Mouse (Mus musculus) urinary bladder, postnatal 14 days (tissue): ENCODE results near the gene Ncf1.
A peak's percentile ranks its signal among the peaks of the same experiment; 100 is the strongest.

Experiments used
- DNase-seq: peaks from one replicate; pipeline ENCODE4 v3.0.0; 2021; ENCODE audit warnings: low spot score

Gene Ncf1

GRCm38 (mm10) chr5:134229391-134229790 is at the start of gene Ncf1:
Gene Ncf1, minus strand, starts transcription at chr5:134229625.
- DNase-seq: no peak

DNA sequence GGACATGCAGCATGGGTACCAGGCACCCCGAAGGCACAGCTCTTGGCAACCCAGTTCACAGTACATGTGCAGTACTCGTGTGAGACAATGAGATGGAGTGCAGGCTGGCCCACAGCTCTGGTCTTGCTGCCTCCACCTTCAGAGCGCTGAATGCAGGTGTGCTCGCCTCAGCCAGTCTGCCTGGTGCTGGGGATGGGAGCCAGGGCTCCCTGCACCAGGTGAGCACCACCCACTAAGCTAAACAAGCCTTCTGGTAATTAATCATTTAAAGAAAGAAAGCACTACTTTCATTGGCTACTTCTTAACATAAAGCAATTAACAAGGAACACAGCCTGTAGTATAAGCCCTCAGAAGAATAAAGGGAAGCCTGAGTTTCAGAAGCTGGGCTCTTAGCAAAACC is 47.7 kb upstream of the Ncf1 start:
- no peak for DNase-seq

- no peak for DNase-seq
Observed at GRCm38 (mm10) chr5:134275556-134275955, 46.1 kb upstream of the Ncf1 start.

DNA sequence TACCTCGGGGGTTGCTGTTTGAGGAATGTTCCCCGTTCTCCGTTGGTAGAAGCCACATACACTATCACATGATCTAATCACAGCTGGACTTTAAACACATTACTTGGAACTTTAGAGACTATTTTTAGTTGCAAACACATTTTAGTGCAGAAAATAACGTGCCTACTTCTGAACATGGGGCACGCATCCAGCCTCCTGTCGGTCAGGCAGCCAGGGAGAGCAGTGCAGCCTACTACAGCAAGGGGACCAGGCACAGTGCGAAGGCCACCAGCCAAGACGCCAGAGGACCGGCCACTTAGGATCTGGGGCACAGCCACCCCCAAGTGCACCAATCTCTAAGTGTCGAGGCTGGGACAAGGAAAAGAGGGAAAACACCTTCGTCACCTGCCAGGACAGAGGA is 45.6 kb upstream of the Ncf1 start:
- DNase-seq: no peak

DNA sequence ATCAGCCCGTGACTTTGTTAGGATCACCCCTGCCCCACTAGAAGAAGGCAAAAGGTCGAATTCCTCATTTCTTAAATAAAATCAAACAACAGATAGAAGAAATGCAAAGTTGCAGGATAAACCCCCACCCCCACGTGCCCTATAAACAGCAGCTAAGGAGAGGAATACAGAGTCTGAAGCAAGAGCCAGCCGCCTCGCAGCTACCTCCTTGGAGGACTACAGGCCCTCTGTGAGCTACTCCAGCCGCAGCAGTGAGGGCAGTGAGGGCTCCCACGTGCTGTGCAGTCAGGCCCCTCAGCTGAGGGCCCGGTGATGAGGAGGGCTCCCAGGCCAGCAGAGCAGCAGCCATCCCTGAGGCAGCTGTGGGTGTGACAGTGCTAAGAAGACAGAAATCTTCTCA is 44.3 kb upstream of the Ncf1 start:
- no peak for DNase-seq

DNA sequence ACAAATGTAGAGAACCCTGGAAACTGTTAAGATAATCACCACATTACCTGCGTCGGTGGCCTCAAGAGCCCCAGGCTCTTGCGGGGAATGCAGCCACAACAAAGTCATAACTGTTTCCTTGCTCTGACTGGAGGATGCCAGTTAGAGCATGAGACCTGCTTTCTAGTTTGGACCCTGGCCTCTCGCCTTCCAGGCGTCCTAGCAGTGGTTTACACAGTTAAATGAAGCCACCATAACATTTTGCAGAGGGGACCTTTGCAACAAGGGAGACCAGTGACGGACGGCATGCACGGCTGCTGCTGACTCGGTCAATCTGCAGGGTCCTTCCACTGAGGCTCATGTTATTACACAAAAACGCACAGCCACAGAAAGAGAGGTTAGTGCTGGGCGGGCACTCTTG is 43.3 kb upstream of the Ncf1 start:
- no peak for DNase-seq

DNA sequence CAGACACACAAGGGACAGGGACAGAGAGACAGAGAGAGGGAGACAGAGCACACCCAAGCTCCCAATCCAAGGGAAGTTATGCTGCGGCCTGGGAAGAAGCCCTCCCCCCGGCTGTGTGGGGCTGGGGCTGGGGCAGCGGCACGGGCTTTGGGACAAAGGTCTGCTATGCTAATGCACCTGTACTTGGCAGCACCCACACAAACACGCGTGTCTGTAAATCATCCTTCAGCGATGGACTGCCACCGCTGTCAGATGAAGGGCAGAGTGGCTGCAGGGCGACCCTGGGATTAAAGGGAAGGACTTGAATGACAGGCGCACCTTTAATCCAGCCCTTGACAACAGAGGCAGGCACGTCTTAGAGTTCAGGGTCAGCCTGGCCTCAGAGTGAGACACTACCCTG is 42.0 kb upstream of the Ncf1 start:
- no peak for DNase-seq

GRCm38 (mm10) chr5:134270566-134270965 is 41.1 kb upstream of the Ncf1 start:
- no peak for DNase-seq

DNA sequence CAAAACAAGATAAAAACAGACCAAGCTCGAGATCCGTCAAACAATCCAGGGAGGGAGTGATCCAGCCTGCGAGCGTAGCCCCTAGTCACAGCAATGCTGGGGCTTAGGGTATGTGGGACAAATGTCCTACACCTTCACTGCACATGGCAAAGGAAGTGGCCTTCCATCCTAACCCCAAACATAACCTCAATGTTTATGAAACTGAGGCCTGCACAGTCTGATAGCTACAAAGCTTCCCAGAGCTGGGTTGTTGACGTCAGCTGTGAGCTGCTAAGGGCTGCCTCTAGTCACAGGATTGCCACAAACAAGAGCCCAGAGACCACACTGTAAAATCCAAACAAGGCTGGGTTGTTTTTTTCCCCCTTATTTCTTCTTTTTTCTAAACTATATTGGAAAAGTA is 40.3 kb upstream of the Ncf1 start:
- DNase-seq: no peak

DNA sequence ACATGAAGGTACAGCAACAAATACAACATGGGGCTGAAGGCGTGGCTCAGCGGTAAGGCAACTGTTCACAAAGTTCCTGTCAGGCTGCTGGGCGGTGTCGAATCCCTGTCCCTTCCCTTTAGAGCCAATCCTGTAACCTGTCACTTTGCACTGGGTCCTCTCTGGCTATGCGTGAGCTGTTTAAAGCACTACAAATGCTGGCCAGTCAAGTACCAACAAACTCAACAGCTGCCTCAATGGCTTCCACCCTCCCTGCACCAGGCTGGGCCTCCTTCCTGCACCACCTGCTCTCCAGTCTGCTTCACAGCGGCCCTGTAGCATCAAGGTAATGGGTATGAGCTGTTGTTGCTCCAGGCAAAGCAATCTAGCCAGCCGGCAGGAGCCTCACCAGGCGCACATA is 39.3 kb upstream of the Ncf1 start:
- DNase-seq: no peak

DNA sequence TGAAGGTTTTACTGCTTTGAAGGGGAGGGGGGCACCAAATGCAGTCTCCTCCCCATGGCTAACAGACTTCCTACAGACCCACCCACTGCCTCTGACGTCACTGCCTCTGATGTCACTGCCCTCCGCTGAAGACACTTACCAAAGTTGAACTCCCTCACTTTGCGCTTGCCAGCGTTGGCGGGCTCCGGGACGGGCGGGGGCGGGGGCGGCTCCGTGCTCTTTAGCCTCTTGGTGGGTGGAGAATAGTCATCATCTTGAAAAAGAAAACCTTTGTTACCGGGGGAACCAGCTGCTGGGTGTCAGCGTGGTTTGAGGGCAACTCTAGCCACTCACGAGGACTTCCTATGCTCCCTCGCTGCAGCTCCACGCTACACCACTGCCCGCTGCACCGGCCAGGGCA is 37.0 kb upstream of the Ncf1 start:
- no peak for DNase-seq

- DNase-seq: no peak
Observed at GRCm38 (mm10) chr5:134265890-134266289, 36.5 kb upstream of the Ncf1 start.

DNA sequence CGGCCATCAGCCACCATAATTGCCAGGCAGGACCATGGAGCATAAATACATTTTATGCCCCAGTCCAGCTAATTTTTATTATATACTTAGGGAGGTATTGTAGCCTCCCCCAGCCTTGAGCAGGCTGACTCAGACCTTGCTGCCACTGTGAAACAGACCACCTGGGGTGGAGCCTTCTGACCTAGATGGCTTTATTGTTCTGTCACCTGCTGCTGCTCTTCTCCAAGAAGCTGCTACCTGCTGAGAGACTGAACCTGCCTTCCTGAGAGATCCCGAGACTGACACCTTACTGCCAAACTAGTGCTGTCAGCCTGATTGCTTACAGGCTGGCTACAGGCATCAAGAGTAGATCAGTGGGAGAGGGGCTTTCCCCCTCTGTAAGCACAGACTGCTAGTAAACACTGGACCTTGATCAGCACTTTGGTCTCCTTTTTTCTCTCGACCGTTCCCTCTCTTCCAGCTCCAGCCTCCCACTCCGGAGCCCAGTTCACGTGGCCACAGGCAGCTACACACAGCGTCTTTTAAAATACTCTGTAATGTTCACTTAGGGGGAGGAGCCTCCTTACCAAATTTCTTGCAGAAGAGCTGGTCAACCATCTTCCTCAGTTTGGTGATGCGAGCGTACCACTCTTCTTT is 30.7 kb upstream of the Ncf1 start:
- no peak for DNase-seq

DNA sequence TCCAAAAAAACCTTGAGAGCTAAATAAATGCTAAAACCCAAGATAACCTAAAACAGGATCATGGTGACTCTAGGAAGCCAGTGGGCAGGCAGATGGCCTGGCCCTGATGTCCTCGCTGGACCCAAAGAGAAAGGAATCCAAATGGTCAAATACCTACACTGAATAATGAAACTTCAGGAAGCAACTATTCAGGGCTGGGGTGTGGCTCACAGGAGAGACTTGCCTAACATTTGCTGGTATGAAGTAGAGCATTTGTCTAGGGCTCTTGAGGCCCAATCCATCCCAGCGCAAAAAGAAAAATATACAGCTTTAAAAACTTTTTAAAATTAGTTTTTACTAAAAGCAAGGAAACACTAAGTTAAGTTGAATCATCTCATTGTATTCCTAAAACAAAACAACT is 29.5 kb upstream of the Ncf1 start:
- DNase-seq: no peak

DNA sequence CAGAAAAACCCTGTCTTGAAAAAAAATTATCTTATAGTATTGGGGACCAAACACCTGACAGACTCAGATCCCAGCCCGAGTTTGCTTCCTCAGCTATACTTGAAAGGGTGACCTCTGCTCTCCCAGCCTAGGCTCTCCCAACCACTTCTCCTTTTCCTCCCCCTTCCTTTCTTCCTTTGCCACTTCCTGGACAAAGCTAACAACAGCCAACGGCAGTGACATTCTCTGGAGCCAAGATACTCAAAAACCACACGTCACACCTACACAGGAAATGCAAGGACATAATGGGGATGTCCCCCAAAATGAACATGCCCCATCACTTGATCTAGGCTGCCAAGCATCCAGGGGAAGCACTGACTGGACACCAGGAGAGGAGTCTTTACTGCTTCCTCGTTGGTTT is 29.0 kb upstream of the Ncf1 start:
- DNase-seq: no peak

DNA sequence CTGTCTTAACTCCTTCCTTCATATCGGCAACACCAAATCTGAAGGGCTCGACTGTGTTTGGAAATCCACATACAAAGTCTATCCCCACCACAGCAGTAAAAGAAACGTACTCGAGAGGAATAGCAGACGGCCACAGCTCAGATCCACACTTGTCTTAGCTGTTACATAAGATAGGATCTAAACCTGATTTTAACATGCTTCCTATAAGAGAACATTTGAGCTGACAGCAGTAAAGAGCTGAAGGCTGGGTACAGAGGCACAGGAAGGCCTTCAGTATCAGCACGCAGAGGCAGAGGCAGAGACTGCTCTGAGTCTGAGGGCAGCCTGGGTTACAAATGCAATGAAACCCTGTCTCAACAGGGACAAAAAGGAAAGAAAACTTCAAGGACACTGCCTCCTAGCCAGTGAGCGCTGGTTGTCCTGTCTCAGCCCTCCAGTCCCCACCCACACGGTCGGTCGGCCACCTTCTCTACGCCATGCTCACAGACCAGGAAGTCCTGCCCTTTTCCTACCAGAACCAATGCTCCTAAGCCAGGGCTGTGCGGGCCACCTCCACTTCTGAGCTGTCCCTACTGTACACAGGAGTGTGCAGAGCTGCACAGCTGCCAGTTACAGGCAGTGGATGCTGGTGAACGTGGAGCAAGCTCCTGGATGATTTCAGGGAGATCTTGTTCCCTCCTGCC is 28.1 kb upstream of the Ncf1 start:
- DNase-seq: no peak

DNA sequence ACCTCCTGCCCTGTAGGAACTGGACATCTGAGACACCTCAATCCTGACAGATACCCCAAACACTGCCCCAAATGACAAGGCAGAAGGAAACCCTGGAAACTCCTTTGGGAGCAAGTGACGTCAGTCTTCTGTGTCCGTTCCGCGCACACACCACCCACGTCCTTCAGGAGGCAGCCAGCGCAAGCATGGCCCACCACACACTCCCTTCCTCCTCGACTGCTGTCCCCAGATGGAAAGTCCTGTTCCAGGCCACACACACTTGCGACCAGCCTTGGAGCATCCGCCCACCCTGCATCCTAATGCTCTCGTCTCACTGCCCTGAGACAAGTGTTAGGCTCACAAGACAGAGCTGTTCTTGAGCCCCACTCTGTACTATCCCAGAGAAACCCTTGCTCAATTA is 25.9 kb upstream of the Ncf1 start:
- no peak for DNase-seq

- no peak for DNase-seq
Observed at GRCm38 (mm10) chr5:134253806-134254205, 24.4 kb upstream of the Ncf1 start.

GRCm38 (mm10) chr5:134251083-134251482 is 21.7 kb upstream of the Ncf1 start:
- no peak for DNase-seq

GRCm38 (mm10) chr5:134250601-134251000 is 21.2 kb upstream of the Ncf1 start:
- no peak for DNase-seq

GRCm38 (mm10) chr5:134249245-134249649 is 19.8 kb upstream of the Ncf1 start:
- DNase-seq: no peak

- no peak for DNase-seq
Observed at GRCm38 (mm10) chr5:134248608-134249244, 19.3 kb upstream of the Ncf1 start.

GRCm38 (mm10) chr5:134246146-134246545 is 16.7 kb upstream of the Ncf1 start:
- peak; percentile 62 for DNase-seq

DNA sequence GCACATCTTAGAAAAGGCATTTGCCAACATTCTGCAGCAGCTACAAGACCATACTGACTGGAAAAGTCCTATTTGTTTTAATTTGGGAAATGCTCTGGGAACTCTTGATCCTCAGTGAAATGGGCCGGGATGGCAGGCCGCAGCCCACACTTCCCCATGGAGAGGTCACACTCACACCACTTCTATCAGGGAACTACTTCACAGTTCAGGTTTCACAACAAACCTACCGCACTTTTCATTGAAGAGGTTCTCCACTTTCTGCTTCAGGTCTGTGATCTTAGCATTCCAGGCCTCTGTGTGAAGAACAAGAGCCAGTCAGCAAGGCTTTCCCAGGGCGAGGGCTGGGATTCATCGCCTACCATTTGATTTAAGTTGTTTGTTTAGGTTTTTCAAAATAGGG is 15.5 kb upstream of the Ncf1 start:
- no peak for DNase-seq
